Mouse (Mus musculus): ENCODE results near the gene Wdr93. TPM values are rescaled to one million over a fixed set of nuclear protein-coding genes. Genes with fewer than 3 reads are reported as not detected.

The Wdr93 gene
- polyA plus RNA-seq, 1 experiment = 0.10 TPM

DNA sequence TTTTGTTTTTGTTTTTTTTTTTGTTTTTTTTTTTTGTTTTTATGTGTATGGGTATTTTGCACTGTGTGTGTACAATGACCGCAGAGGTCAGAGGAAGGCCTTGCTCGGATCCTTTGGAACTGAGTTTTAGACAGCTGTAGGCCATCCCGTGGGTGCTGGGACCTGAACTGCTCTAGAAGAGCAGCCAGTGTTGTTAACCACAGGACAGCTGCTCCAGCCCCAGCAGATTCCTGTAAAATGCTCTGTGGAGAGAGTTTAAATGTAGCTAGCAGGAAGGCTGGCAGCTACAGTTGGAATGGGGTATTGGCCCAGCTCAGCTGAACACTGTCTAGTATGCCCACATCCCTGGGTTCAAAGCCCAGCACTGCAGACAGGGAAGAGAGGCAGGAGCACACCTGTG, 26.7 kb downstream of the Wdr93 start:
- H3K27me3 ChIP-seq (ENCODE audit: control insufficient read depth, insufficient read depth, insufficient read length) = peaks cover 15% of the 10 kb centered on the region
- no peak overlapping the region for H3ac ChIP-seq (ENCODE audit: control insufficient read depth, insufficient read length)
- H3K36me3 ChIP-seq (ENCODE audit: control insufficient read depth, insufficient read depth) = no peaks in the 10 kb centered on the region
- no peak overlapping the region for H3K4me3 ChIP-seq
- no peak overlapping the region for H3K4me2 ChIP-seq (ENCODE audit: low read depth)
- no peaks in the 10 kb centered on the region for H3K79me2 ChIP-seq (ENCODE audit: control insufficient read depth, insufficient read depth)
- TF ChIP-seq POLR2AphosphoS2 (IDR thresholded peaks at IDR 0.05; ENCODE audit: insufficient read length, low read depth) (no peak), SRF (IDR thresholded peaks at IDR 0.05; ENCODE audit: control insufficient read depth, insufficient read length, low read depth) (no peak), MYOG (IDR thresholded peaks at IDR 0.05; ENCODE audit: control insufficient read depth in 1 of 3, insufficient read depth in 1 of 3, insufficient read length in 2 of 3, low read depth in 2 of 3) (peak; percentile 58 to 96 (median 95)), TCF12 (IDR thresholded peaks at IDR 0.05; ENCODE audit: insufficient read depth, poor library complexity, severe bottlenecking) (peak; percentile 86), MYOD1 (IDR thresholded peaks at IDR 0.05; ENCODE audit: control insufficient read depth in 1 of 3, insufficient read length in 2 of 3, low read depth in 2 of 3) (peak in 2 of 3 experiments; percentile 78 to 91), TCF3 (IDR thresholded peaks at IDR 0.05; ENCODE audit: insufficient read length, low read depth) (peak; percentile 70)

- Histone ChIP-seq H3K79me2 (ENCODE audit: control insufficient read depth, insufficient read depth) (no peaks in the 10 kb centered on the region), H3ac (ENCODE audit: control insufficient read depth, insufficient read length) (no peak overlapping the region), H3K27me3 (ENCODE audit: control insufficient read depth, insufficient read depth, insufficient read length) (peaks cover 33% of the 10 kb centered on the region), H3K36me3 (ENCODE audit: control insufficient read depth, insufficient read depth) (no peaks in the 10 kb centered on the region), H3K4me2 (ENCODE audit: low read depth) (no peak overlapping the region), H3K4me3 (no peak overlapping the region)
- TF ChIP-seq USF1 (IDR thresholded peaks at IDR 0.05; ENCODE audit: low read depth) (no peak), MYOG (IDR thresholded peaks at IDR 0.05; ENCODE audit: control insufficient read depth in 1 of 3, insufficient read depth in 1 of 3, insufficient read length in 2 of 3, low read depth in 2 of 3) (no peak), SRF (IDR thresholded peaks at IDR 0.05; ENCODE audit: control insufficient read depth, insufficient read length, low read depth) (no peak), MAX (IDR thresholded peaks at IDR 0.05; ENCODE audit: low read depth) (no peak), TCF12 (IDR thresholded peaks at IDR 0.05; ENCODE audit: insufficient read depth, poor library complexity, severe bottlenecking) (no peak), POLR2A (IDR thresholded peaks at IDR 0.05; ENCODE audit: insufficient read length, low read depth) (no peak), TCF3 (IDR thresholded peaks at IDR 0.05; ENCODE audit: insufficient read length, low read depth) (no peak), E2F4 (IDR thresholded peaks at IDR 0.05; ENCODE audit: insufficient read depth) (no peak), POLR2AphosphoS2 (IDR thresholded peaks at IDR 0.05; ENCODE audit: insufficient read length, low read depth) (no peak)
Measured at GRCm38 (mm10) chr7:79771561-79772512, 28.9 kb downstream of the Wdr93 start.

DNA sequence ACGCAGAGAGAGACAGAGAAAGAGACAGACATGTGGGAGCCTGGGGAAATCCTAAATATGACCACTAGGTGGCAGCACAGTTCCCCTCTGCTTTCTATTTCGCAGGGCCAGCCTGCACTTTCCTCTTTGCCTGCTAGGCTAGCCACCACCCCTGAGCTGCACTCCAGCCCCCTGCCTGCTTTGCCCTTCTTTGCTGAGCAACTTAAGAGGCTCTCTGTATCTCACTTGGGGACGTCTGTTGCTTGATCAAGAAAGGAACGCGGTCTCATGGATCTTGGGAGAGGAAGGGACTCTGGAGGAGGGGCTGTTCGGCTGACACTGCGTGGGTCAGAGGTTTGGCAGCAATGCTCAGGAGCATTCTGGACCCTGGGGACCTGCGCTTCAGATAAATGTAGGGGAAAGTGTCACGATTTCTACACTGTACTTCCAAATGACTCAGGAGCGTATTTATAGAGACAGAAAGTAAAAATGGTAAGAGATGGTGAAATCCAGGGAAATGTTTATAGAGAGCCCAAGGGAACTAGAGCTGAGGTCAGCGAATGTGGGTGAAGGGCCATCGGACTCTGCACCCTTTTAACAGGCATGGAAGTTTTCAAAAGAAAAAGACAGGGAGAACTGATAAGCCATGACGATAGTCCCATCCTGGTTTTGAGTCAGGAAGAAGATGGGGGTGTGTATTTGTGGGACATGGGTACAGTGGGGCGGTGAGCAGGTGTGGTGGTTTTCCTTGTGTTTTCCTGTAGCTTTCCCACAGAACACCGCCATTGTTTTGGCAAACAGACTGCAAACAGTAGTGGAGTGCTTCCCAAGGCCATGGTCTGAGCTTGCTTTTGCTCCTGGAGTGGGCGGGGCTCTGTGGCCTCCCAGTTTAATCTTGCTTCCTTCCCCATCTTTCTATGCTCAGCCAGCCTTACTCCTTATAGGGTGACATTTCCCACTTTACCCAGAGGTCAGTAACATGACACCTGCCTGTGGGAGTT, 38.0 kb downstream of the Wdr93 start:
- no peaks in the 10 kb centered on the region for H3K79me2 ChIP-seq (ENCODE audit: control insufficient read depth, insufficient read depth)
- no peak overlapping the region for H3ac ChIP-seq (ENCODE audit: control insufficient read depth, insufficient read length)
- TF ChIP-seq SRF (IDR thresholded peaks at IDR 0.05; ENCODE audit: control insufficient read depth, insufficient read length, low read depth) (no peak), CEBPB (IDR thresholded peaks at IDR 0.05; ENCODE audit: insufficient read depth, poor library complexity, severe bottlenecking) (peak; percentile 78), POLR2A (IDR thresholded peaks at IDR 0.05; ENCODE audit: insufficient read length, low read depth) (peak; percentile 33), MYOG (IDR thresholded peaks at IDR 0.05; ENCODE audit: control insufficient read depth in 1 of 3, insufficient read depth in 1 of 3, insufficient read length in 2 of 3, low read depth in 2 of 3) (no peak)
- peak overlapping the region; percentile 11 for H3K4me3 ChIP-seq
- no peaks in the 10 kb centered on the region for H3K36me3 ChIP-seq (ENCODE audit: control insufficient read depth, insufficient read depth)
- H3K4me2 ChIP-seq (ENCODE audit: low read depth) = peak overlapping the region; percentile 78
- peaks cover 12% of the 10 kb centered on the region for H3K27me3 ChIP-seq (ENCODE audit: control insufficient read depth, insufficient read depth, insufficient read length)

DNA sequence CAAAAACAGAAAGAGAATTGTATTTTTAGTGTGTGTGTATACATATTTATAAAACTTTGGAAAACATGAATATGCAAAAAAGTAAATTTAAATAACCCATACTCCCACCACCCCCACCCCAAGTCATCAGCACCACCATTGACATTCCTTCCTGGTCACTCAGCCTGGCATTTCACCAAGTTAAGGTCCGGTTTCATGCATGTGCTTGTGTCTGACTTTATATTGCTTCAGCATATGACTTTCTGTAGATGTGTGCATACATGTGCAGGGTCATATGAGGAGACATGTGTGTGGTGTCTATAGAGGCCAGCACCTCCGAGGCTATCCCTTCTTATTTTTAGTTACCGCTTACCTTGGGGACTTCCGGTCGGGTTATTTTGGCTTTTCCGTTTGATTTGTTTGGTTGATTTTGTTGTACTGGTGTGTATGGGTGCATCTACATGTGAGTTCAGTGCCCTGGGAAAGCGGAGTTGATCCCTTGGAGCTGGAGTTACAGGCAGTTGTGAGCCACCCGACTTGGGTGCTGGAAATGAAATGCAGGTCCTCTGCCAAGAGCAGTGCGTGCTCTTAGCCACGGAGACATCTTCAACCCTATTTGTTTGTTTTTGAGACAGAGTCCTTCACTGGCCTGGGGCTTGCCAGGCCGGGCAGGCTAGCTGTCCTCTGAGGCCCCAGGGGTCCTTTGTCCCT, 39.0 kb downstream of the Wdr93 start:
- H3K4me2 ChIP-seq (ENCODE audit: low read depth) = peak overlapping the region; percentile 78
- H3K27me3 ChIP-seq (ENCODE audit: control insufficient read depth, insufficient read depth, insufficient read length) = peaks cover 2% of the 10 kb centered on the region
- TF ChIP-seq USF1 (IDR thresholded peaks at IDR 0.05; ENCODE audit: low read depth) (no peak), CEBPB (IDR thresholded peaks at IDR 0.05; ENCODE audit: insufficient read depth, poor library complexity, severe bottlenecking) (no peak), SRF (IDR thresholded peaks at IDR 0.05; ENCODE audit: control insufficient read depth, insufficient read length, low read depth) (no peak), MYOD1 (IDR thresholded peaks at IDR 0.05; ENCODE audit: control insufficient read depth in 1 of 3, insufficient read length in 2 of 3, low read depth in 2 of 3) (no peak), POLR2AphosphoS2 (IDR thresholded peaks at IDR 0.05; ENCODE audit: insufficient read length, low read depth) (no peak), TCF12 (IDR thresholded peaks at IDR 0.05; ENCODE audit: insufficient read depth, poor library complexity, severe bottlenecking) (no peak), REST (IDR thresholded peaks at IDR 0.05; ENCODE audit: insufficient read depth, insufficient read length) (no peak), MAX (IDR thresholded peaks at IDR 0.05; ENCODE audit: low read depth) (no peak)
- no peaks in the 10 kb centered on the region for H3K79me2 ChIP-seq (ENCODE audit: control insufficient read depth, insufficient read depth)
- H3K4me3 ChIP-seq = peak overlapping the region; percentile 11
- H3K36me3 ChIP-seq (ENCODE audit: control insufficient read depth, insufficient read depth) = no peaks in the 10 kb centered on the region
- no peak overlapping the region for H3ac ChIP-seq (ENCODE audit: control insufficient read depth, insufficient read length)

Data from myocyte (in vitro differentiated cells).